Mouse (Mus musculus): ENCODE results near the gene Lrp1.

GRCm38 (mm10) chr10:127566553-127567326 is 54.2 kb downstream of the Lrp1 start:
- TF ChIP-seq CTCF (IDR thresholded peaks at IDR 0.05) (no peak), EP300 (IDR thresholded peaks at IDR 0.05; ENCODE audit: insufficient read depth, low read depth, low read length) (no peak), POLR2A (IDR thresholded peaks at IDR 0.05; ENCODE audit: insufficient read depth, low read depth, low read length) (no peak)

Measured in heart, adult 2 months (tissue).